Mouse (Mus musculus): Measurements from ENCODE around the gene Raf1. TPM values are rescaled to one million over a fixed set of nuclear protein-coding genes. Genes with fewer than 3 reads are reported as not detected.

Raf1 gene
- polyA plus RNA-seq, 1 experiment from 2014 or later, result 114 TPM

DNA sequence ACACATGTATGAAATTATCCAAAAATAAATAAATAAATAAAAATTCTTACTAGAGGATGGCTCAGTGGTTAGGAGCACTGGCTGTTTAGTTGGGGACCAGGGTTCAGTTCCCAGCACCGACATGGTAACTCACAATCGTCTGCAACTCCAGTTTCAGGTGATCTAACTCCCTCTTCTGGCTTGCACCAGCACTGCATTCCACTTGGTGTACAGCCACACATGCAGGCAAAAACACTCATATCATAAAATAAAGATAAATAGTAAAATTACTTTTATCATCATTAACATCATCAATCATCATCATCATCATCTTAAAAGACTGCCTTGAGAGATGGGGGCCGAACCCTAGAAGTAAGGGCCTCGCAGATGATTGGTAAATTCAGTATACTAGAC lies 75.1 kb downstream of the Raf1 start:
- Histone ChIP-seq H3K36me3 (no peaks in the 10 kb centered on the region; the same call in 1 of the 2 replicates), H3K27ac (replicated peaks) (peak overlapping the region; percentile 90; the same call in 1 of the 2 replicates), H3K9me3 (replicated peaks) (no peaks in the 10 kb centered on the region), H3K4me1 (peaks cover 12% of the 10 kb centered on the region), H3K27me3 (ENCODE audit: low read depth, poor library complexity, severe bottlenecking) (no peaks in the 10 kb centered on the region), H3K4me3 (peak overlapping the region; percentile 94)
- WGBS, result 67% methylated on average over 4 of the region's 4 CpGs
- DNase-seq (ENCODE audit: low spot score), result no peak

DNA sequence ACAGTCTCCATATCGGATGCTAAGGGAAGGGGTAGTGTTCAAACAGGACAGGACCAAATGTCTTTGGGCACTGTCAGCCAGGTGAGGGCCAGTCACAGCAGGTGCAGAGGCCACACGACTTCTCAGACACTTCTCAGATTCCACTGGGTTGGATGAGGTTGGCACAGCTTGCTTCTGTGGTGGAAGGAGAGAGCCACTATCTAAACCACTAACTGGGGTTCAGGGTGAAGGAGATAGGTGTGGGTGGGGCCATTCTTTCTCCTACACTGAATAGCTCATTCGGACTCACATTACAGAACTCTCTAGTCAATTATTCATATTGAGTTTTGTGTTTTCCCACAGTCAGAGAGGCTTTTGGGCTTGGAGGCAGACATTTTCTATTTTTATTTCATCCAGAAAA lies 80.8 kb downstream of the Raf1 start:
- Histone ChIP-seq H3K27ac (replicated peaks) (no peak overlapping the region), H3K36me3 (no peaks in the 10 kb centered on the region), H3K9me3 (replicated peaks) (no peaks in the 10 kb centered on the region), H3K27me3 (ENCODE audit: low read depth, poor library complexity, severe bottlenecking) (no peaks in the 10 kb centered on the region), H3K4me1 (no peaks in the 10 kb centered on the region), H3K4me3 (no peak overlapping the region)
- 65% methylated on average over 3 of the region's 3 CpGs for WGBS
- DNase-seq (ENCODE audit: low spot score), result no peak

GRCm38 (mm10) chr6:115594463-115594862 lies 82.0 kb downstream of the Raf1 start:
- WGBS, result 75% methylated on average over 3 of the region's 3 CpGs
- H3K4me3 ChIP-seq, result no peak overlapping the region
- H3K4me1 ChIP-seq, result no peaks in the 10 kb centered on the region
- no peaks in the 10 kb centered on the region for H3K27me3 ChIP-seq (ENCODE audit: low read depth, poor library complexity, severe bottlenecking)
- no peak for DNase-seq (ENCODE audit: low spot score)
- no peak overlapping the region for H3K27ac ChIP-seq (replicated peaks)
- H3K9me3 ChIP-seq (replicated peaks), result no peaks in the 10 kb centered on the region
- H3K36me3 ChIP-seq, result no peaks in the 10 kb centered on the region

GRCm38 (mm10) chr6:115593252-115593651 lies 83.2 kb downstream of the Raf1 start:
- no peak for DNase-seq (ENCODE audit: low spot score)
- H3K36me3 ChIP-seq, result no peaks in the 10 kb centered on the region
- H3K27me3 ChIP-seq (ENCODE audit: low read depth, poor library complexity, severe bottlenecking), result no peaks in the 10 kb centered on the region
- H3K4me3 ChIP-seq, result no peak overlapping the region
- H3K4me1 ChIP-seq, result no peaks in the 10 kb centered on the region
- H3K9me3 ChIP-seq (replicated peaks), result no peaks in the 10 kb centered on the region
- WGBS, result 81% methylated on average over 4 of the region's 4 CpGs
- H3K27ac ChIP-seq (replicated peaks), result no peak overlapping the region

DNA sequence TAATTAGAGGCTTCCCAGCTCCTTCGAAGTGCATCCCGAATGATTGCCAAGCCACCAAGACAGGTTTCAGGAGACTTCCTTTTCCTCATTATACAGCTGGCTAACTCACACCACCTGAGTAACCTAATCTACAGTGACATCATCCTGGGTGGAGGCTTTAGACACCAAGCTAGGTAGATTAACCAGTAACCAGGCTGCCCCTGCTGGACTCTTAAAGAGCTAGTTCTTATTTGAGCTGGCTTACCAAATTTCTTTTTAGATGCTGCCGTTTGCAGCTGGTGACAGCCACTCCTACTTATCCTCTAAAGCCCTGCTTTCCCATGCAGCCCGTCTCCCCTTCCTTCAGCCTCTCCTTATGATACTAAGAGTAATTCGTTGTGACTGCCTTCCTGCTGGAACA lies 84.0 kb downstream of the Raf1 start, which contains the start of gene Mkrn2os:
Gene Mkrn2os (minus strand): TSS at position 119 of the 400 bp plus-strand sequence.
- Histone ChIP-seq H3K9me3 (replicated peaks) (no peaks in the 10 kb centered on the region), H3K27me3 (ENCODE audit: low read depth, poor library complexity, severe bottlenecking) (no peaks in the 10 kb centered on the region), H3K36me3 (no peaks in the 10 kb centered on the region), H3K4me3 (no peak within 1 kb of the TSS), H3K4me1 (no peaks in the 10 kb centered on the region), H3K27ac (replicated peaks) (no peak within 1 kb of the TSS)
- 73% methylated on average over 5 of the region's 5 CpGs for WGBS
- no peak for DNase-seq (ENCODE audit: low spot score)

GRCm38 (mm10) chr6:115591692-115592359 lies 84.6 kb downstream of the Raf1 start:
- WGBS, result 87% methylated on average over 19 of the region's 19 CpGs
- no peak for DNase-seq (ENCODE audit: low spot score)
- no peaks in the 10 kb centered on the region for H3K9me3 ChIP-seq (replicated peaks)
- H3K36me3 ChIP-seq, result no peaks in the 10 kb centered on the region
- H3K27ac ChIP-seq (replicated peaks), result no peak overlapping the region
- H3K4me3 ChIP-seq, result no peak overlapping the region
- H3K27me3 ChIP-seq (ENCODE audit: low read depth, poor library complexity, severe bottlenecking), result no peaks in the 10 kb centered on the region
- H3K4me1 ChIP-seq, result no peaks in the 10 kb centered on the region

GRCm38 (mm10) chr6:115586321-115586720 lies 90.1 kb downstream of the Raf1 start:
- Histone ChIP-seq H3K27me3 (ENCODE audit: low read depth, poor library complexity, severe bottlenecking) (no peaks in the 10 kb centered on the region), H3K4me1 (no peaks in the 10 kb centered on the region), H3K4me3 (no peak overlapping the region), H3K9me3 (replicated peaks) (no peaks in the 10 kb centered on the region), H3K27ac (replicated peaks) (no peak overlapping the region), H3K36me3 (peaks cover 1% of the 10 kb centered on the region; the same call in 1 of the 2 replicates)
- WGBS, result 92% methylated on average over 10 of the region's 10 CpGs
- no peak for DNase-seq (ENCODE audit: low spot score)

DNA sequence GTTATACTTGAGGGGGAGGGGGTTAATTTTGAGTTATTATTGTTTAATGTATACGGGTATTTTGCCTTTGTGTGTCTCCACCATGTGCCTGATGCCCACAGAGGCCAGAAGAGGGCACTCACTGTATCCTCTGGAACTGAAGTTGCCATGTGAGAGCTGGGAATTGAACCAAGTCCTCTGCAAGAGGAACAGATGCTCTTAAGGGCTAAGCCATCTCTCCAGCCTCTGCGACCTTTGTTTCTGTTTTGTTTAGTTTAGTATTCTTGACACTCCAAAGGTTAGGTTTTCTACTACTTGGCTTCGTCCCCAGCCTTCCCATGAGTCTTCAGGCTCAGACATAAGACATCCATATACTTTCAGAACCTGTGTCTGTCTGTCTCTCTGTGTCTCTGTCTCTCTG lies 92.3 kb downstream of the Raf1 start:
- Histone ChIP-seq H3K4me3 (no peak overlapping the region), H3K4me1 (no peaks in the 10 kb centered on the region), H3K27ac (replicated peaks) (no peak overlapping the region), H3K36me3 (peaks cover 19% of the 10 kb centered on the region), H3K9me3 (replicated peaks) (no peaks in the 10 kb centered on the region), H3K27me3 (ENCODE audit: low read depth, poor library complexity, severe bottlenecking) (no peaks in the 10 kb centered on the region)
- 89% methylated on average over 3 of the region's 3 CpGs for WGBS
- DNase-seq (ENCODE audit: low spot score), result no peak

GRCm38 (mm10) chr6:115583430-115584125 lies 92.9 kb downstream of the Raf1 start:
- H3K36me3 ChIP-seq, result peaks cover 25% of the 10 kb centered on the region
- 82% methylated on average over 6 of the region's 6 CpGs for WGBS
- no peak for DNase-seq (ENCODE audit: low spot score)

GRCm38 (mm10) chr6:115582328-115583115 lies 93.9 kb downstream of the Raf1 start:
- peaks cover 35% of the 10 kb centered on the region for H3K36me3 ChIP-seq
- no peak overlapping the region for H3K27ac ChIP-seq (replicated peaks)
- H3K9me3 ChIP-seq (replicated peaks), result no peaks in the 10 kb centered on the region
- 77% methylated on average over 10 of the region's 10 CpGs for WGBS
- H3K4me1 ChIP-seq, result no peaks in the 10 kb centered on the region
- H3K27me3 ChIP-seq (ENCODE audit: low read depth, poor library complexity, severe bottlenecking), result no peaks in the 10 kb centered on the region
- H3K4me3 ChIP-seq, result no peak overlapping the region
- no peak for DNase-seq (ENCODE audit: low spot score)

More at GRCm38 (mm10) chr6:115583430-115584125, 92.9 kb downstream of the Raf1 start:
- H3K9me3 ChIP-seq (replicated peaks), result no peaks in the 10 kb centered on the region
- H3K4me3 ChIP-seq, result no peak overlapping the region
- no peaks in the 10 kb centered on the region for H3K27me3 ChIP-seq (ENCODE audit: low read depth, poor library complexity, severe bottlenecking)
- H3K27ac ChIP-seq (replicated peaks), result no peak overlapping the region
- H3K4me1 ChIP-seq, result no peaks in the 10 kb centered on the region

DNA sequence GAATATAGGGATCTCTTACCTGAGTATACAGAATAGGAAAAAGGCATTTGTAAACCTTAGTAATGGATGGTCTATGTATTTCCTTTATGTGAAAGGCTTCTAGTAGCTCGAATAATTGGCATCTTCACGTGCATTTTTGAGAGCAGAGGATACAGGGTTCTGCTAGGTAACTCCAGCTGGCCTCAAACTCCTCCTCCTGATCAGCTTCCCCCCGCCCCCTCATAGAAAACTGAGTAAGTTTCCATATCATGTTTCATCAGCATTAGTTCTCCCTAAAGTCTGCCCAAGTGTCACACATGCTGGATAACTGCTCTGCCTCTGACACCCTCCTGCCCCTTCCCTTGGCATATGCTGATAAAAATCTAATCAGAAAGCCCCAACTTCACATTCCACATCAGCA lies 95.6 kb downstream of the Raf1 start:
- DNase-seq (ENCODE audit: low spot score), result no peak

DNA sequence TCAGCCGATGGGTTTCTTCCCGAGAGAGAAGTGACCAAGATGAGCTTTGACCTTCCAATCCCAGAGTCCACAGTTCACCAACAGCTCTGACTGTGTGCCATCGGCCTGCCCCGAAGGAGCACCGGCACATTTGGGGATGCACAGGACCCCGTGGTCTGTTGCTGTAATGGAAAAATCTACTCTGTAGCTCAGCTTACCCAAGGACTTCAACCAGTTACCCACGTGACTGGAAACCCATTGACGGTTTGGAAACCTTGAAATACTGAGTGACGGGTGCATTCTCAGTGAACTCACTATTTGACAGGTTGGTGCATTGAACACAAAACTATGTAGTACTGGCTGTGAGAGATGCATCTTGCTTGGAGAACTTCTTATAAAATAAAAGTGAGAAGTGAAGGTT lies 98.5 kb downstream of the Raf1 start:
- WGBS, result 94% methylated on average over 9 of the region's 9 CpGs
- DNase-seq (ENCODE audit: low spot score), result no peak
- no peaks in the 10 kb centered on the region for H3K9me3 ChIP-seq (replicated peaks)
- H3K36me3 ChIP-seq, result peaks cover 79% of the 10 kb centered on the region
- no peaks in the 10 kb centered on the region for H3K27me3 ChIP-seq (ENCODE audit: low read depth, poor library complexity, severe bottlenecking)
- no peak overlapping the region for H3K27ac ChIP-seq (replicated peaks)
- no peak overlapping the region for H3K4me3 ChIP-seq
- no peaks in the 10 kb centered on the region for H3K4me1 ChIP-seq

More for the DNA sequence above, 95.6 kb downstream of the Raf1 start:
- no peaks in the 10 kb centered on the region for H3K9me3 ChIP-seq (replicated peaks)
- H3K36me3 ChIP-seq, result peaks cover 52% of the 10 kb centered on the region
- H3K4me3 ChIP-seq, result no peak overlapping the region
- WGBS, result 88% methylated on average over 3 of the region's 3 CpGs
- H3K4me1 ChIP-seq, result no peaks in the 10 kb centered on the region
- H3K27me3 ChIP-seq (ENCODE audit: low read depth, poor library complexity, severe bottlenecking), result no peaks in the 10 kb centered on the region
- H3K27ac ChIP-seq (replicated peaks), result no peak overlapping the region

GRCm38 (mm10) chr6:115577407-115577806 lies 99.0 kb downstream of the Raf1 start:
- WGBS, result 91% methylated on average over 5 of the region's 5 CpGs
- no peak overlapping the region for H3K27ac ChIP-seq (replicated peaks)
- H3K27me3 ChIP-seq (ENCODE audit: low read depth, poor library complexity, severe bottlenecking), result no peaks in the 10 kb centered on the region
- no peaks in the 10 kb centered on the region for H3K9me3 ChIP-seq (replicated peaks)
- no peak for DNase-seq (ENCODE audit: low spot score)
- no peaks in the 10 kb centered on the region for H3K4me1 ChIP-seq
- no peak overlapping the region for H3K4me3 ChIP-seq
- peaks cover 80% of the 10 kb centered on the region for H3K36me3 ChIP-seq
